Comparison of ENCODE assay signal across 8 mouse cellular contexts in the genomic region with DNA sequence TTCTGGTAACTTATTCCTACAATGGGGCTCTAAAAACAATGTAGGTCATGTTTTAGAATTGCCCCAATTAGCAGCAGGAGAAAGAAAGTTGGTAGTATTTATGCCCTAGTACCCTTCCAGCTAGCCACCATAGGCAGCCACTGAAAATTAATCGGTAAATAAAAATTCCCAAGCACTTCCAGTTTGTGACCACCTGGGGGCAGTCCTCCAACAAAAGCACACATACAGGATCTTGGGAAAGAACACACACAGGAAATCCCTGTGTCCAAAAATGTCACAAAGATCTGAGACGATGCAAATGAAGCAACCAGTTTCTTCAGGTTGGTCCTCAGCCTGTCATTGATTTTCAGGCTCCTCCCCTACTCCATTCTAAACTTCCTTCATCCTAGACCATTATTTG.
DNase-seq lines count a peak whose midpoint lies in the region; ATAC-seq lines count a peak whose summit lies in the region.

No protein-coding gene starts in this region.

- WGBS in embryonic facial prominence, embryonic 10.5 days = 49% methylated on average over 2 of the region's 2 CpGs

- H3K27ac ChIP-seq in embryonic facial prominence, embryonic 10.5 days (replicated peaks) = no peak overlapping the region

- peak; percentile 49 for ATAC-seq in megakaryocyte, adult 5-6 weeks (ENCODE audit: poor library complexity, severe bottlenecking)

- DNase-seq in heart, adult 18-20 months = peak; percentile 4 to 37
- no peak for DNase-seq in heart, postnatal 25 days (ENCODE audit: low spot score)
- DNase-seq in A20 (ENCODE audit: low read depth, low spot score) (peak; percentile 41), ZHBTc4 (ENCODE audit: low read depth, low spot score) (peak; percentile 73)
- DNase-seq in embryonic facial prominence, embryonic 10.5 days (ENCODE audit: low spot score) = peak; percentile 47
- peak; percentile 48 to 49 for DNase-seq in kidney, postnatal 4 days
- DNase-seq in ovary, postnatal 14 days (ENCODE audit: low spot score) = no peak

- no peaks in the 10 kb centered on the region for H3K27me3 ChIP-seq in embryonic facial prominence, embryonic 10.5 days (replicated peaks; ENCODE audit: low read depth, poor library complexity, severe bottlenecking)

- no peak overlapping the region for H3K4me3 ChIP-seq in embryonic facial prominence, embryonic 10.5 days

- intact Hi-C loops in heart, postnatal 25 days (cut with DNase I) = no loop called here

- H3K36me3 ChIP-seq in embryonic facial prominence, embryonic 10.5 days (replicated peaks) = no peaks in the 10 kb centered on the region

- no peaks in the 10 kb centered on the region for H3K9me3 ChIP-seq in embryonic facial prominence, embryonic 10.5 days

- H3K4me1 ChIP-seq in embryonic facial prominence, embryonic 10.5 days = peaks cover 7% of the 10 kb centered on the region; the same call in 1 of the 2 replicates

Comparison
In these comparisons a context has a peak if more than half of its experiments do, and no peak if none do; other contexts are left out.
1. DNase-seq: peak in heart, adult 18-20 months (2 of 2), A20 (single experiment), ZHBTc4 (single experiment), embryonic facial prominence, embryonic 10.5 days (single experiment) and kidney, postnatal 4 days (2 of 2); none in heart, postnatal 25 days (single experiment) and ovary, postnatal 14 days (single experiment).